Mouse (Mus musculus): ENCODE data around the gene Fnbp1l.

- TF ChIP-seq CTCF (IDR thresholded peaks at IDR 0.05; ENCODE audit: control insufficient read depth, insufficient read depth, low read length) = no peak
- TF ChIP-seq POLR2A (IDR thresholded peaks at IDR 0.05; ENCODE audit: borderline replicate concordance, control insufficient read depth, low read depth, low read length) = no peak
Measured at GRCm38 (mm10) chr3:122499647-122500046, 119.9 kb downstream of the Fnbp1l start.

Measured in bone marrow, adult 2 months (tissue).